Mouse (Mus musculus) ES-Bruce4 (cell line): ENCODE data around the gene Fanci.

Experiments
- CTCF ChIP-seq: IDR thresholded peaks from one replicate; pipeline ENCODE4 v1.8.1; 2011; ENCODE audit warnings: low read depth, low read length
- POLR2A ChIP-seq: IDR thresholded peaks from one replicate; pipeline ENCODE4 v1.8.1; 2011; ENCODE audit warnings: low read length; ENCODE audit not compliant: insufficient read depth

GRCm38 (mm10) chr7:79470718-79471117 is 79.0 kb downstream of the Fanci start:
- TF ChIP-seq CTCF (no peak), POLR2A (no peak)
